Mouse (Mus musculus) heart, embryonic 10.5 days (tissue): ENCODE measurements at regions not wholly inside any gene's neighbourhood (a gene's known extent, or its start where the extent isn't known, plus 50 kb on each side); places are given as distances from the start of the nearest gene placed in this dataset.
A peak's percentile ranks its signal among the peaks of the same experiment; 100 is the strongest.

ENCODE experiments used
- DNase-seq: peaks from one replicate; pipeline ENCODE4 v3.0.0-alpha.2; 2017; ENCODE audit warnings: low spot score
- H3K27ac ChIP-seq: fragments of 300-500 bp; sonication (generic); 2 replicates; pipeline ENCODE4 v1.5.1; 2016; ENCODE audit warnings: mild to moderate bottlenecking
- H3K27me3 ChIP-seq: fragments of 300-500 bp; sonication (generic); 2 replicates; pipeline ENCODE4 v1.6.1; 2016; ENCODE audit warnings: mild to moderate bottlenecking; ENCODE audit not compliant: poor library complexity, insufficient read depth, severe bottlenecking
- H3K36me3 ChIP-seq: fragments of 300-500 bp; sonication (generic); 2 replicates; pipeline ENCODE4 v1.6.1; 2016; ENCODE audit warnings: mild to moderate bottlenecking, moderate library complexity
- H3K4me1 ChIP-seq: fragments of 300-500 bp; sonication (generic); 2 replicates; pipeline ENCODE4 v1.6.1; 2016; ENCODE audit warnings: mild to moderate bottlenecking
- H3K4me3 ChIP-seq: fragments of 300-500 bp; sonication (generic); 2 replicates; pipeline ENCODE4 v1.5.1; 2016; ENCODE audit warnings: mild to moderate bottlenecking, moderate library complexity
- H3K9me3 ChIP-seq: fragments of 300-500 bp; sonication (generic); 2 replicates; pipeline ENCODE4 v1.6.1; 2016; ENCODE audit warnings: mild to moderate bottlenecking, moderate library complexity
- WGBS: fragments of 180-500 bp; shearing (Covaris S2); methylation state at CpG from one replicate; pipeline ENCODE4 v1.1.7; 2016; 5-methylcytosine and 5-hydroxymethylcytosine counted together

GRCm38 (mm10) chr16:86594992-86595391, 693.4 kb upstream of the Adamts5 start:
- Histone ChIP-seq H3K36me3 (no peaks in the 10 kb centered on the region), H3K27me3 (no peaks in the 10 kb centered on the region), H3K9me3 (no peaks in the 10 kb centered on the region), H3K4me1 (no peaks in the 10 kb centered on the region), H3K4me3 (no peak overlapping the region), H3K27ac (no peak overlapping the region)
- DNase-seq: peak; percentile 73
- WGBS: 52% methylated on average over 3 of the region's 3 CpGs

GRCm38 (mm10) chr16:86586044-86586443, 684.4 kb upstream of the Adamts5 start:
- H3K27me3 ChIP-seq: no peaks in the 10 kb centered on the region
- no peaks in the 10 kb centered on the region for H3K36me3 ChIP-seq
- WGBS: 87% methylated on average over 4 of the region's 4 CpGs
- DNase-seq: no peak
- no peak overlapping the region for H3K4me3 ChIP-seq
- H3K4me1 ChIP-seq: no peaks in the 10 kb centered on the region
- H3K9me3 ChIP-seq: no peaks in the 10 kb centered on the region
- no peak overlapping the region for H3K27ac ChIP-seq

GRCm38 (mm10) chr16:86578281-86578680, 676.7 kb upstream of the Adamts5 start:
- WGBS: 84% methylated on average over 5 of the region's 5 CpGs
- no peak overlapping the region for H3K27ac ChIP-seq
- no peaks in the 10 kb centered on the region for H3K36me3 ChIP-seq
- no peak for DNase-seq
- H3K9me3 ChIP-seq: no peaks in the 10 kb centered on the region
- H3K4me1 ChIP-seq: no peaks in the 10 kb centered on the region
- no peaks in the 10 kb centered on the region for H3K27me3 ChIP-seq
- no peak overlapping the region for H3K4me3 ChIP-seq

- H3K36me3 ChIP-seq: no peaks in the 10 kb centered on the region
- 87% methylated on average over 4 of the region's 4 CpGs for WGBS
- no peaks in the 10 kb centered on the region for H3K9me3 ChIP-seq
- H3K27me3 ChIP-seq: no peaks in the 10 kb centered on the region
- H3K4me3 ChIP-seq: no peak overlapping the region
- H3K27ac ChIP-seq: no peak overlapping the region
- no peak for DNase-seq
- H3K4me1 ChIP-seq: no peaks in the 10 kb centered on the region
Observed at GRCm38 (mm10) chr16:86547465-86548043, 645.9 kb upstream of the Adamts5 start.

- no peak overlapping the region for H3K4me3 ChIP-seq
- H3K27ac ChIP-seq: no peak overlapping the region
- DNase-seq: no peak
- H3K9me3 ChIP-seq: no peaks in the 10 kb centered on the region
- no peaks in the 10 kb centered on the region for H3K4me1 ChIP-seq
- H3K27me3 ChIP-seq: no peaks in the 10 kb centered on the region
- 93% methylated on average over 3 of the region's 3 CpGs for WGBS
- no peaks in the 10 kb centered on the region for H3K36me3 ChIP-seq
Observed at GRCm38 (mm10) chr16:86546905-86547304, 645.3 kb upstream of the Adamts5 start.

GRCm38 (mm10) chr16:86544121-86544520, 642.5 kb upstream of the Adamts5 start:
- Histone ChIP-seq H3K27ac (no peak overlapping the region), H3K27me3 (no peaks in the 10 kb centered on the region), H3K4me1 (no peaks in the 10 kb centered on the region), H3K9me3 (no peaks in the 10 kb centered on the region), H3K4me3 (no peak overlapping the region), H3K36me3 (no peaks in the 10 kb centered on the region)
- WGBS: 72% methylated on average over 1 of the region's 1 CpGs
- DNase-seq: no peak

GRCm38 (mm10) chr16:86536479-86536878, 634.9 kb upstream of the Adamts5 start:
- Histone ChIP-seq H3K27me3 (no peaks in the 10 kb centered on the region), H3K4me3 (no peak overlapping the region), H3K9me3 (no peaks in the 10 kb centered on the region), H3K27ac (no peak overlapping the region), H3K4me1 (no peaks in the 10 kb centered on the region), H3K36me3 (no peaks in the 10 kb centered on the region)
- DNase-seq: no peak
- 64% methylated on average over 5 of the region's 5 CpGs for WGBS

GRCm38 (mm10) chr16:86524135-86524534, 622.5 kb upstream of the Adamts5 start:
- Histone ChIP-seq H3K27me3 (no peaks in the 10 kb centered on the region), H3K4me3 (no peak overlapping the region), H3K27ac (no peak overlapping the region), H3K9me3 (no peaks in the 10 kb centered on the region), H3K36me3 (no peaks in the 10 kb centered on the region), H3K4me1 (no peaks in the 10 kb centered on the region)
- DNase-seq: no peak
- 76% methylated on average over 3 of the region's 3 CpGs for WGBS

- H3K9me3 ChIP-seq: no peaks in the 10 kb centered on the region
- H3K27ac ChIP-seq: no peak overlapping the region
- no peaks in the 10 kb centered on the region for H3K36me3 ChIP-seq
- H3K27me3 ChIP-seq: no peaks in the 10 kb centered on the region
- 47% methylated on average over 1 of the region's 1 CpGs for WGBS
- H3K4me3 ChIP-seq: no peak overlapping the region
- no peaks in the 10 kb centered on the region for H3K4me1 ChIP-seq
- no peak for DNase-seq
Observed at GRCm38 (mm10) chr16:86516935-86517334, 615.3 kb upstream of the Adamts5 start.

- no peak overlapping the region for H3K27ac ChIP-seq
- no peak overlapping the region for H3K4me3 ChIP-seq
- no peaks in the 10 kb centered on the region for H3K27me3 ChIP-seq
- no peak for DNase-seq
- no peaks in the 10 kb centered on the region for H3K4me1 ChIP-seq
- 68% methylated on average over 3 of the region's 3 CpGs for WGBS
- H3K36me3 ChIP-seq: no peaks in the 10 kb centered on the region
- no peaks in the 10 kb centered on the region for H3K9me3 ChIP-seq
Observed at GRCm38 (mm10) chr16:86516144-86516543, 614.5 kb upstream of the Adamts5 start.

- no peak for DNase-seq
- no peak overlapping the region for H3K27ac ChIP-seq
- 75% methylated on average over 3 of the region's 3 CpGs for WGBS
- H3K27me3 ChIP-seq: no peaks in the 10 kb centered on the region
- no peaks in the 10 kb centered on the region for H3K9me3 ChIP-seq
- no peaks in the 10 kb centered on the region for H3K4me1 ChIP-seq
- H3K4me3 ChIP-seq: no peak overlapping the region
- H3K36me3 ChIP-seq: no peaks in the 10 kb centered on the region
Observed at GRCm38 (mm10) chr16:86501074-86501952, 599.7 kb upstream of the Adamts5 start.

GRCm38 (mm10) chr16:86475145-86475544, 573.5 kb upstream of the Adamts5 start:
- WGBS: 53% methylated on average over 1 of the region's 1 CpGs
- no peak for DNase-seq
- Histone ChIP-seq H3K4me3 (no peak overlapping the region), H3K4me1 (no peaks in the 10 kb centered on the region), H3K27ac (no peak overlapping the region), H3K27me3 (no peaks in the 10 kb centered on the region), H3K9me3 (no peaks in the 10 kb centered on the region), H3K36me3 (no peaks in the 10 kb centered on the region)

GRCm38 (mm10) chr16:86473059-86473740, 571.6 kb upstream of the Adamts5 start:
- no peaks in the 10 kb centered on the region for H3K9me3 ChIP-seq
- no peaks in the 10 kb centered on the region for H3K36me3 ChIP-seq
- WGBS: 61% methylated on average over 4 of the region's 4 CpGs
- no peak overlapping the region for H3K27ac ChIP-seq
- no peaks in the 10 kb centered on the region for H3K4me1 ChIP-seq
- no peak for DNase-seq
- no peaks in the 10 kb centered on the region for H3K27me3 ChIP-seq
- no peak overlapping the region for H3K4me3 ChIP-seq
